Mouse (Mus musculus): ENCODE data around the gene Nav2. TPM values are rescaled to one million over a fixed set of nuclear protein-coding genes. Genes with fewer than 3 reads are reported as not detected.

The Nav2 gene
- 4.0 TPM for polyA plus RNA-seq (2014; fragmentation: Illumina TruSeq; extraction: RNeasy Lipid Tissue Mini Kit (QIAGEN cat#74804); ENCODE audit: low read depth, low replicate concordance)

DNA sequence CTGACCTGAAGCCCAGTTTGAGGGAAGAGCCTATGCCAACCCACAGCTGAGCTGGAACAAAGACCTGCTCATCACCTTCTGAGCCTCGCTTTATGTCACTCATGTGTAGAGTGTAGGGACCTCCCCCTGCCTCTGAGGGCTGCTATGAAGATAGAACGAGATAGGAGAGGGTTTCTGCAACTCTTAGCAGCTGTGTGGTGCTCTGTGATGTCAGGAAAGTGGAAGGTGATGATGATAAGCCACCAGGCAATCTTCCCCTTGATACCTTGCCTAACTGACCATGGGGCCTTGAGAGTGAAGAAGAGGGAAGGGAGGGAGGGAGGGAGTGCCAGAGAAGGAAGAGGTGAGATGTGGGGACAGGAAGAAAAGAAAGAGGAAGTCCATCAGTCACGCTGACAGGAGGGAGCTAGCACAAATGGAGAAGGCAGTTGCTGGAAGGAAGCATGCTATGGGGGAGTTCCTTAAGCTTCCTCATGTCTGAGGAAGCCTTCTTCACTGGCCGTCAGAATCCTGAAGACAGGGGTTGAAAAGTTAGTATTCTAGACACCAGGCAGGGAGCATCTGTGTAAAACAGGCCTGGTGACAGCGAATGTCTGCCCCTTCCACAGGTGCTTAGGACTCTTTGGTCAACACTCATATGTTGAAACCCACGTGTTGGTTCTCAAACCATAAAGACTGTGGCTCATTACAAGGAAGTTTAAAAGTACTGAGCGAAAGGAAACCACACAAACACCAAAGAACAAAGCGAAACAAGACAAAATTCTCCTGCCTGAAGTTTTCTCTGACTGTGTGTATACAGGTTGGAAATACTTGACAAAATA is at the start of gene Nav2:
Gene Nav2 (plus strand): TSS at position 196 of the 821 bp plus-strand sequence.

DNA sequence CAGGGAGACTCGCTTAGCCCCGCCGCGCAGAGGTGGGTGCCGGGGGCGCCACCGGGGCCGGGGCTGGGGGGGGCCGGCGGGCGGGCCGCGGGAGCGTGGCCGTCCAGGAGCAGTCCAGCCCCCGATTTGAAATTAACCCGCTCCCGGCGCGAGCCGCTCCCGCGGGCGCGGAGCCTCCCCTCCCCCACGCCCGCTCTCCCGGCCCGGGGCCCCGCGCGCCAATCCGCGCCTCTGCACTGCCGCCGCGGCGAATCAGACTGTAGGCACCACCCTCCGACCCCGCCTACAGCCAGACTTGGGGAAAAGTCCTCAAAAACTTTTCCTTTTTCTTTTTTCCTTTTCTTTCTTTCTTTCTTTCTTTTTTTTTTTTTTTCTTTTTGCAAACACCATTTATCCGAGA is 27.0 kb upstream of the Nav2 start, which contains the start of gene E2f8:
Gene E2f8 (minus strand): TSS at position 111 of the 400 bp plus-strand sequence.

DNA sequence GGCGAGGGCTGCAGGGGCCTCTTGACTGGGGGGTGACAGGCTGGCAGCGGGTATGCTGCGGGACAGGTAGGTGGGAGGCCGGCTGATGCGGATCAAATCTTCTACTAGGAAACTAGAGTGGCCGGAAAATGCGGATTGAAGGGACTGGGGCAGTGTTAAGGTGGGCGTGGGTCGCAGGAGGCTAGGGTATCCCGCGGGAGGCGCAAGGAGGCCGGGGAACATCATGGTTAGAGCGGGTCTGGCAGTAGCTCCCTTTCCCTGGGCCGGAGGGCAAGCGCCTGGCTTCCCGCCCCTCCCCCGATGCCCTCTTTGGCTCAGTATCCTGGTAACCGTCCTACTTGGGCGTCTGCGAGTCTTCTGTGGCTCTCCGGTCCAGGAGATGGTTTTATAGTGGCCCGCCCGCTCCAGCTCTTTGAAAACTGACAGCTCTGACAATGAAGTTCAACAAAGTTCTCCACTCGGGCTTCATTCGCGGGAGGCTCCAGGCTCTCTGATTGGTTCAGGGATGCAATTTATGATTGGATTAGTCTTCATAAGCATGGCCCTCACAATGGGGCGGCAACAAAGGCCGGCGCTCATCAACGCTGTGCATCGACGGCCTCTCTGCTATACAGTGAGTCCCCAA is 728.1 kb downstream of the Nav2 start, which contains the start of gene Dbx1:
Gene Dbx1 (minus strand): TSS at position 359 of the 625 bp plus-strand sequence.

Other genes with a start within 250 kb of the Nav2 start
- 224 TPM for gene Zdhhc13, start 119.7 kb upstream of the Nav2 start, polyA plus RNA-seq (2014; fragmentation: Illumina TruSeq; extraction: RNeasy Lipid Tissue Mini Kit (QIAGEN cat#74804); ENCODE audit: low read depth, low replicate concordance)
- not detected for gene Csrp3, start 60.7 kb upstream of the Nav2 start, polyA plus RNA-seq (2014; fragmentation: Illumina TruSeq; extraction: RNeasy Lipid Tissue Mini Kit (QIAGEN cat#74804); ENCODE audit: low read depth, low replicate concordance)
- 5.8 TPM for gene E2f8, start 27.1 kb upstream of the Nav2 start, polyA plus RNA-seq (2014; fragmentation: Illumina TruSeq; extraction: RNeasy Lipid Tissue Mini Kit (QIAGEN cat#74804); ENCODE audit: low read depth, low replicate concordance)

All from sigmoid colon, adult 10 weeks (tissue).